Mouse (Mus musculus): ENCODE results near the gene Serpina3m. TPM values are rescaled to one million over a fixed set of nuclear protein-coding genes. Genes with fewer than 3 reads are reported as not detected.
"Not testable (repeated sequence)": the region's sequence is repeated elsewhere in the genome, so short reads cannot be mapped to it uniquely, and the experiment has no call there.

Gene Serpina3m
- polyA plus RNA-seq (2014; fragmentation: Nextera tagmentation; extraction: Ambion mirVana), result not detected in 2 replicates

DNA sequence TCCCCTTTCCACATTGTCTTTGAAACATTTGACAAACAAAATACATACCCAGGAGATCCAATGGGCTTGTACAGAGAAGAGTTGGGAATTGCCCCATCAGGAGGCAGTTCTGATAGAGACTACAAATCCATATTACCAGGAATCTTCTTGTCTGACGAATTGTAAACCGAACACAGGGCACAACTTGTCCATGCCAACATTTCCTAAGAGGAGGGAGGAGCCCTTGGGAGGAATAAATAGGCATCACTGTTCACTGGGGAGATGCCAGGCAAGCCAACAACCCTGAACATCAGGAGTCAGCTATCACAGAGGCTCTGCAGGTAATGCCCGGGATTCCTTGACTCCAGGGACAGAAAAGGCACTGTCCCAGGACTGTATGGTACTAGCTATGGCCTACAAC, at the start of gene Serpina3m, which contains the start of gene Serpina3k:
TSS of gene Serpina3m (plus strand) at position 261 of the 400 bp plus-strand sequence.
TSS of gene Serpina3k (plus strand) at position 261 of the 400 bp plus-strand sequence.
- not testable (repeated sequence) for H3K36me3 ChIP-seq (ENCODE audit: control insufficient read depth, insufficient read depth, low read length); H3K9ac ChIP-seq (ENCODE audit: low read depth, low read length); ATAC-seq (ENCODE audit: low FRiP score, low TSS enrichment); H3K27me3 ChIP-seq (ENCODE audit: control insufficient read depth, insufficient read depth, low read length); H3K4me1 ChIP-seq (ENCODE audit: control insufficient read depth, insufficient read depth, low read length); H3K9me3 ChIP-seq (ENCODE audit: control insufficient read depth, low read length); H3K27ac ChIP-seq (ENCODE audit: low read depth, low read length); H3K4me3 ChIP-seq (ENCODE audit: low read length); H3K4me2 ChIP-seq (replicated peaks; ENCODE audit: low read depth, low read length)
- WGBS, result 91% methylated on average over 3 of the region's 3 CpGs

DNA sequence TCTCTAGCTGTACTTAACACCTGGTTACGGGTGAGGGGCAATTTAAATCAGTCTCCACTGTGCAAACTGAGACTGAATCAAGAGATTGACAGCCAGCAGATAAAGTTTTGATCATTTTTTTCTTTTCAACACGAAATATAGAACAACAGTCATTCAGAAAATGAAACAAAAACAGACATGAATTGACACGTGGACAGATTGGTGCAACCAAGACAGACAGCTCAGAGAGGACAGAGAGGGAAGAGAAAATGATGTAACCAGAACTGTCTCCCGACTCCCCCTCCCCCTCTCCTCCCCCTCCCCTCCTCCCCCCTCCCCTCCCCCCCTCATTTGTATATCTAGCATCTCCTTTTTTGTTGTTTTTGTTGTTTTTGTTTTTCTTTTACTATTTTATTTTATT, 48.4 kb upstream of the Serpina3m start:
- 53% methylated on average over 4 of the region's 4 CpGs for WGBS
- Histone ChIP-seq H3K4me2 (replicated peaks; ENCODE audit: low read depth, low read length) (no peak overlapping the region), H3K27me3 (ENCODE audit: control insufficient read depth, insufficient read depth, low read length) (no peaks in the 10 kb centered on the region), H3K27ac (ENCODE audit: low read depth, low read length) (no peak overlapping the region), H3K4me1 (ENCODE audit: control insufficient read depth, insufficient read depth, low read length) (no peaks in the 10 kb centered on the region), H3K4me3 (ENCODE audit: low read length) (no peak overlapping the region), H3K36me3 (ENCODE audit: control insufficient read depth, insufficient read depth, low read length) (no peaks in the 10 kb centered on the region), H3K9ac (ENCODE audit: low read depth, low read length) (no peak overlapping the region), H3K9me3 (ENCODE audit: control insufficient read depth, low read length) (no peaks in the 10 kb centered on the region)
- no peak for ATAC-seq (ENCODE audit: low FRiP score, low TSS enrichment)

DNA sequence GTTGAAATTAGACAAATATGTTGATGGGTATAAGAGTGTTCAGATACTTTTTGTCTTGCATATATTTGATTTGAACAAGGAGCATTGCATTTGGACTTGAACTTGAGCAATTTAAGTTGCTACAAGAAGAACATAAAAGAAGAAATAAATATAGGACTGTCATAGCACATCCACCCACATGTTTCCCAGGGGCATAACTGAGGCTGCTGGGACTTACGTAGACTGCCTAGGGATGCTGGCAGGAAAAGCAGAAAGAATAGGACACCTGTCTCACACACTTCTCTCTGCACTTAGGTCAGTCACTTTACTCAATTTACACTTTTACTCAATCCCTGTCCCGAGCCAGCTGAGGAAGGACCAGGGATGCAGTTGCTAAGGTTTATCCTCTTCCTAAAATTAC, 44.3 kb upstream of the Serpina3m start:
- Histone ChIP-seq H3K4me1 (ENCODE audit: control insufficient read depth, insufficient read depth, low read length) (no peaks in the 10 kb centered on the region), H3K4me3 (ENCODE audit: low read length) (no peak overlapping the region), H3K9ac (ENCODE audit: low read depth, low read length) (no peak overlapping the region), H3K27ac (ENCODE audit: low read depth, low read length) (no peak overlapping the region), H3K4me2 (replicated peaks; ENCODE audit: low read depth, low read length) (no peak overlapping the region), H3K36me3 (ENCODE audit: control insufficient read depth, insufficient read depth, low read length) (no peaks in the 10 kb centered on the region), H3K27me3 (ENCODE audit: control insufficient read depth, insufficient read depth, low read length) (no peaks in the 10 kb centered on the region), H3K9me3 (ENCODE audit: control insufficient read depth, low read length) (no peaks in the 10 kb centered on the region)
- 85% methylated on average over 2 of the region's 2 CpGs for WGBS
- ATAC-seq (ENCODE audit: low FRiP score, low TSS enrichment), result no peak

DNA sequence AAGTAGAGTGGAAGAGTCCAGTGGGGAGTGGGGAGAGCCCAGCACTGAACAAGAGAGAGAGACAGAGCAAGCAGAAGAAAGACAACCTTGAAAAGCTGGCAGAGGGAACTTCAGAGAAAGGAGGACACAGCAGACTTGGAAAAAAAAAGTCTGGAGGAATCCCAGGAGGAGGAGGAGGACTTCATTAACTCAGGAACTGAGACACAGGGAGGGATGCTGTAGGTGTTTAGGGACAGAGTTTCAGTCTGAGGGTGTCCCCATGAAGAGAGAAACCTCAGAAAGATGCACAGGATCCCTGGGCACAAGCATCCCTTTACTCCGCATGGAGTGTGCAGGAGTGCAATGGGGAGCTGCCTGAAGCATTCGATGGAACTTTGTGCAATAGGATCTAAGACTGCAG, 40.2 kb upstream of the Serpina3m start:
- Histone ChIP-seq H3K4me3 (ENCODE audit: low read length) (no peak overlapping the region), H3K27ac (ENCODE audit: low read depth, low read length) (no peak overlapping the region), H3K9ac (ENCODE audit: low read depth, low read length) (no peak overlapping the region), H3K9me3 (ENCODE audit: control insufficient read depth, low read length) (no peaks in the 10 kb centered on the region), H3K4me1 (ENCODE audit: control insufficient read depth, insufficient read depth, low read length) (no peaks in the 10 kb centered on the region), H3K27me3 (ENCODE audit: control insufficient read depth, insufficient read depth, low read length) (no peaks in the 10 kb centered on the region), H3K4me2 (replicated peaks; ENCODE audit: low read depth, low read length) (no peak overlapping the region), H3K36me3 (ENCODE audit: control insufficient read depth, insufficient read depth, low read length) (no peaks in the 10 kb centered on the region)
- 90% methylated on average over 2 of the region's 2 CpGs for WGBS
- ATAC-seq (ENCODE audit: low FRiP score, low TSS enrichment), result no peak

DNA sequence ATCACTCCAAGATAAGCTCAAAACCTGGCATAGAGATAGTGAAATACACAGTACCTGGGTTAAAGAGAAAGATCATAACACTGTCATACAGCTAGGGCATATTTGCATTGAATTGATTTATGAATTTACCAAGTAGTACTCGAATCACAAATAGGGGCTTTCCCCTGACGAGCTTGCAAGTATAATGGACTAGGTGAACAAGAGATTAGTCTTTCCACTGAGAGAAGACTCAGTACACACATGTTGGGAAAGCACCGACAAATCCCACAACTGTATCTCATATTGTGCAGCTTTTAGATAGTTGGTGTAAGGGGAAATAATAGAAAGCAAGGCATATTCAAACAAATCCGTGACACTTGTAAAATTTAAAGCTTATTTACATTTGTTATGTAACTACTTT, 32.3 kb upstream of the Serpina3m start:
- Histone ChIP-seq H3K4me1 (ENCODE audit: control insufficient read depth, insufficient read depth, low read length) (no peaks in the 10 kb centered on the region), H3K36me3 (ENCODE audit: control insufficient read depth, insufficient read depth, low read length) (no peaks in the 10 kb centered on the region), H3K4me3 (ENCODE audit: low read length) (no peak overlapping the region), H3K9ac (ENCODE audit: low read depth, low read length) (no peak overlapping the region), H3K27ac (ENCODE audit: low read depth, low read length) (no peak overlapping the region), H3K4me2 (replicated peaks; ENCODE audit: low read depth, low read length) (no peak overlapping the region), H3K27me3 (ENCODE audit: control insufficient read depth, insufficient read depth, low read length) (no peaks in the 10 kb centered on the region), H3K9me3 (ENCODE audit: control insufficient read depth, low read length) (no peaks in the 10 kb centered on the region)
- no peak for ATAC-seq (ENCODE audit: low FRiP score, low TSS enrichment)
- 87% methylated on average over 4 of the region's 4 CpGs for WGBS

DNA sequence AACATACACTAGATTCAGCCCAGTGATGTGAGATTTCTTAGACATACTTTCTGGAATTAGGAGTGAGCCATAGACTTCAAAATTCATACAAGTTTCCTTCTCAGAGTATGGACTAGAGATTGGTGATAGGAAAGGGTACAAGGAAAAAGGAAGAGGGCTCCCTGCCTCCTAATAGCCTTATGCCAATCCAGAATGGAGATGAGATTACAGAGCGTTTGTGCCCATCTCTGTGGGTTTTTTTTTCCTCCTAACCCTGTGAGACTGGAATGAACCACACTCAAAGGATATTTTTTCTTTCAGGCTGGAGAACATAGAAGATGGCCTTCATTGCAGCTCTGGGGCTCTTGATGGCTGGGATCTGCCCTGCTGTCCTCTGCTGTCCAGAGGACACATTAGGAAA, 24.0 kb upstream of the Serpina3m start, which contains the start of gene Serpina3j:
TSS of gene Serpina3j (plus strand) at position 301 of the 400 bp plus-strand sequence.
- Histone ChIP-seq H3K9ac (ENCODE audit: low read depth, low read length) (no peak within 1 kb of the TSS), H3K4me3 (ENCODE audit: low read length) (no peak within 1 kb of the TSS), H3K9me3 (ENCODE audit: control insufficient read depth, low read length) (no peaks in the 10 kb centered on the region), H3K27me3 (ENCODE audit: control insufficient read depth, insufficient read depth, low read length) (no peaks in the 10 kb centered on the region), H3K36me3 (ENCODE audit: control insufficient read depth, insufficient read depth, low read length) (no peaks in the 10 kb centered on the region), H3K4me1 (ENCODE audit: control insufficient read depth, insufficient read depth, low read length) (no peaks in the 10 kb centered on the region), H3K4me2 (replicated peaks; ENCODE audit: low read depth, low read length) (no peak within 1 kb of the TSS), H3K27ac (ENCODE audit: low read depth, low read length) (no peak within 1 kb of the TSS)
- 83% methylated on average over 1 of the region's 1 CpGs for WGBS
- ATAC-seq (ENCODE audit: low FRiP score, low TSS enrichment), result no peak

DNA sequence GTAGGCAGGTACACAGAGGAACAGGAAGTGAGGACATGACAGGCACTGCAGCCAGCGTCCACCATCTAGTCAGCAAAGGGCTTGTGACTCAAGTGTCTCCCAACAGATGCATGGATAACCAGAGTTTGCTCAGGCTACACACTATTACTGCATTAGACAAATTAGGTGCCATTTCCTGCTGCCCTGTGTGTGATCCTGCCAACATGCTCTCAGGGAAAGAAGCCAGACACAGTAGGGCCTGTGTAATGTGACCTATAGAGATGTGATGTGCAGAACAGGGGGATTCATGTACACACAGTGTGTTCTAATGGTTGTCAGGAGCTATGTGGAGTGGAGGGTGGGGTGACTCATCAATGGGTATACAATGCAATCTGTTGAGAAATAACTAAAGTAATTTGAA, 15.8 kb upstream of the Serpina3m start:
- Histone ChIP-seq H3K36me3 (ENCODE audit: control insufficient read depth, insufficient read depth, low read length) (no peaks in the 10 kb centered on the region), H3K9ac (ENCODE audit: low read depth, low read length) (no peak overlapping the region), H3K4me2 (replicated peaks; ENCODE audit: low read depth, low read length) (no peak overlapping the region), H3K4me1 (ENCODE audit: control insufficient read depth, insufficient read depth, low read length) (no peaks in the 10 kb centered on the region), H3K27ac (ENCODE audit: low read depth, low read length) (no peak overlapping the region), H3K27me3 (ENCODE audit: control insufficient read depth, insufficient read depth, low read length) (no peaks in the 10 kb centered on the region), H3K4me3 (ENCODE audit: low read length) (no peak overlapping the region), H3K9me3 (ENCODE audit: control insufficient read depth, low read length) (no peaks in the 10 kb centered on the region)
- 88% methylated on average over 1 of the region's 1 CpGs for WGBS
- no peak for ATAC-seq (ENCODE audit: low FRiP score, low TSS enrichment)

DNA sequence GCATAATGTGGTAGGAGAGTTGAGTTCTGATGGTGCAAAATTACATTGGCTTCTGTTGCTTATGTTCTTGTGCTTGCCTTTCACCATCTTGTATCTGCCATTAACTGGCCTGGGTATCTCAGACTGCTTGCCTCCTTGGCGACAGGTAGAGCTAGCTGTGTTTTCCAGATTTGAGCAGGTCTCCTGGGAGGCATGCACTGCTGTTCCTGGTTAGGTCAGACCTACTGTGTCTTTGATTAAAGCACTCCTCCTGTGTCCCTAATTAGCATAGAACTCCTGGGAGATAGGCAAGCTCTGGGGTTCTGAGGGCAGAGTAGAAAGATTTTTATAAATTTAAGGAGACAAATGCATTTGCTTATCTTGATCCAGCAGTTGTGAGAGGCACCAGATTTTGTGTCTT, 6.6 kb upstream of the Serpina3m start:
- Histone ChIP-seq H3K4me3 (ENCODE audit: low read length) (no peak overlapping the region), H3K9me3 (ENCODE audit: control insufficient read depth, low read length) (no peaks in the 10 kb centered on the region), H3K27ac (ENCODE audit: low read depth, low read length) (no peak overlapping the region), H3K4me1 (ENCODE audit: control insufficient read depth, insufficient read depth, low read length) (no peaks in the 10 kb centered on the region), H3K36me3 (ENCODE audit: control insufficient read depth, insufficient read depth, low read length) (no peaks in the 10 kb centered on the region), H3K4me2 (replicated peaks; ENCODE audit: low read depth, low read length) (no peak overlapping the region), H3K9ac (ENCODE audit: low read depth, low read length) (no peak overlapping the region), H3K27me3 (ENCODE audit: control insufficient read depth, insufficient read depth, low read length) (no peaks in the 10 kb centered on the region)
- ATAC-seq (ENCODE audit: low FRiP score, low TSS enrichment), result no peak
- WGBS, result 48% methylated on average over 1 of the region's 1 CpGs

DNA sequence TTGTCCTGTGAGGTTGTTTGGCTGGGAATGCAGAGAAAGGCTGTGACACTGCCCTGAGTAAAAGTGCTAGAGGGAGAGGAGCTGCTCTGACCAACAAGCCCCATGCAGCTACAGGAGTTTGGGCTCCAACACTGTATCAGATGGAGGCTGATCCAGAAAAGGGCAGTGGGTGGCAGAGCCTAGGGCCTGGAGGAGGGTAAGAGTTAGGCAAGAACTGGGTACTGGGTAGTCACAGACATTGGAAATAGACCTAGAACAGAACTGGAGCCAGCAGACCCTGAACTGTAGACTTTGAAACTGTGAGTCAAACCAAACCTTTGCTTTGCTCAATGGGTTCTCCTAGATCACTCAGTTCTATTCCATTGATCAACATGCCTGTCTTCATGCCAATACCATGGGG, 1.4 kb upstream of the Serpina3m start:
- ATAC-seq (ENCODE audit: low FRiP score, low TSS enrichment); H3K9ac ChIP-seq (ENCODE audit: low read depth, low read length); H3K4me1 ChIP-seq (ENCODE audit: control insufficient read depth, insufficient read depth, low read length); H3K4me3 ChIP-seq (ENCODE audit: low read length); H3K9me3 ChIP-seq (ENCODE audit: control insufficient read depth, low read length); H3K27ac ChIP-seq (ENCODE audit: low read depth, low read length); H3K27me3 ChIP-seq (ENCODE audit: control insufficient read depth, insufficient read depth, low read length); H3K4me2 ChIP-seq (replicated peaks; ENCODE audit: low read depth, low read length); H3K36me3 ChIP-seq (ENCODE audit: control insufficient read depth, insufficient read depth, low read length): not testable (repeated sequence)

DNA sequence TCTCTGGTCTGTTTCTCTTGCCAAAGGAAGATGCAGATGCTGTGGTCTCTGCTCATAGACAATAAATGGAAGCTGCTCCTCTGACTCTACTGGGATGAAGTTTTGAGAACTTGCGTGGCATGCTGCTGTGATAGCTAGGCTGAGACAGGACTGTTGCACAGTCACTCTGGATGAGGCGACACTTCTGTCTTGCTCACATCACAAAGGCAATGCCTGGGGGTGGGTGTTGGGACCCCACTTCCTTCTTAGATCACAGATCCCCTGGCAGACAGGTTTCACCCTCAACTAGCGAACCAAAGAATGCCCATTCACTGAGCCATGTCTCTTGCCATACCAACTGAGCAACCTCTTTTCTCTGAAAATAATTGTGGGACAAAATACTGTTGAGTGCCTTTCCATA, 419 bp downstream of the Serpina3m start:
- Histone ChIP-seq H3K9me3 (ENCODE audit: control insufficient read depth, low read length) (no peaks in the 10 kb centered on the region), H3K27me3 (ENCODE audit: control insufficient read depth, insufficient read depth, low read length) (no peaks in the 10 kb centered on the region), H3K36me3 (ENCODE audit: control insufficient read depth, insufficient read depth, low read length) (no peaks in the 10 kb centered on the region), H3K4me1 (ENCODE audit: control insufficient read depth, insufficient read depth, low read length) (no peaks in the 10 kb centered on the region), H3K9ac (ENCODE audit: low read depth, low read length) (no peak overlapping the region), H3K27ac (ENCODE audit: low read depth, low read length) (no peak overlapping the region), H3K4me3 (ENCODE audit: low read length) (no peak overlapping the region), H3K4me2 (replicated peaks; ENCODE audit: low read depth, low read length) (no peak overlapping the region)
- ATAC-seq (ENCODE audit: low FRiP score, low TSS enrichment), result no peak
- 85% methylated on average over 3 of the region's 3 CpGs for WGBS

Measured in kidney, embryonic 14.5 days (tissue).